Mouse (Mus musculus): ENCODE results near the gene Acd. TPM values are rescaled to one million over a fixed set of nuclear protein-coding genes. Genes with fewer than 3 reads are reported as not detected.

The Acd gene
- 39.2 TPM for polyA plus RNA-seq (2021)

- no peak for TF ChIP-seq CTCF (IDR thresholded peaks at IDR 0.05)
- ChIA-PET POLR2A (interaction anchor here (0.6 to 1.3 kb wide), 2 partner anchors 95 to 309 kb away, joined by 4 to 5 read pairs; no protein-coding TSS in a partner anchor), CTCF (interaction anchor here (1.0 kb wide), 1 partner anchor 33 kb away, joined by 3 read pairs; no protein-coding TSS in a partner anchor)
- ATAC-seq (peak; percentile 57), DNase-seq (ENCODE audit: low read depth, low spot score) (peak; percentile 78)
- in situ Hi-C loops (cut with MboI; ENCODE audit: low pct_unique_long_range_greater_than_20kb) = no loop called here
- no peaks in the 10 kb centered on the region for H3K27me3 ChIP-seq
Observed at GRCm38 (mm10) chr8:105700966-105701824, at the start of gene Acd, which contains the start of gene Pard6a. Gene Acd, minus strand, starts transcription at chr8:105701102. Gene Pard6a, plus strand, starts transcription at chr8:105701148.

GRCm38 (mm10) chr8:105750606-105751005 lies 49.7 kb upstream of the Acd start:
- ChIA-PET CTCF (interaction anchor here (1.2 kb wide), 1 partner anchor 84 kb away, joined by 3 read pairs; no protein-coding TSS in a partner anchor), POLR2A (interaction anchor here (0.6 kb wide), 2 partner anchors 18 to 22 kb away, joined by 3 to 5 read pairs; no protein-coding TSS in a partner anchor)
- no peak for TF ChIP-seq CTCF (IDR thresholded peaks at IDR 0.05)
- ATAC-seq (peak; percentile 72), DNase-seq (ENCODE audit: low read depth, low spot score) (peak; percentile 37)
- H3K27me3 ChIP-seq = no peaks in the 10 kb centered on the region
- in situ Hi-C loops (cut with MboI; ENCODE audit: low pct_unique_long_range_greater_than_20kb) = no loop called here

- in situ Hi-C loops (cut with MboI; ENCODE audit: low pct_unique_long_range_greater_than_20kb) = no loop called here
- H3K27me3 ChIP-seq = no peaks in the 10 kb centered on the region
- DNase-seq (ENCODE audit: low read depth, low spot score) (no peak), ATAC-seq (no peak)
- no peak for TF ChIP-seq CTCF (IDR thresholded peaks at IDR 0.05)
- ChIA-PET POLR2A (no interaction called here), CTCF (interaction anchor here (1.4 kb wide), 1 partner anchor 10 kb away, joined by 4 read pairs; no protein-coding TSS in a partner anchor)
Observed at GRCm38 (mm10) chr8:105743301-105743700, 42.4 kb upstream of the Acd start.

GRCm38 (mm10) chr8:105739216-105739615 lies 38.3 kb upstream of the Acd start:
- no peak for TF ChIP-seq CTCF (IDR thresholded peaks at IDR 0.05)
- ChIA-PET CTCF (interaction anchor here (0.7 kb wide), 1 partner anchor 10 kb away, joined by 3 read pairs; no protein-coding TSS in a partner anchor), POLR2A (no interaction called here)
- DNase-seq (ENCODE audit: low read depth, low spot score) = no peak
- no peaks in the 10 kb centered on the region for H3K27me3 ChIP-seq
- in situ Hi-C loops (cut with MboI; ENCODE audit: low pct_unique_long_range_greater_than_20kb) = no loop called here
- no peak for ATAC-seq

GRCm38 (mm10) chr8:105732186-105732585 lies 31.3 kb upstream of the Acd start:
- POLR2A ChIA-PET = no interaction called here
- no peaks in the 10 kb centered on the region for H3K27me3 ChIP-seq
- no peak for TF ChIP-seq CTCF (IDR thresholded peaks at IDR 0.05)
- CTCF ChIA-PET = interaction anchor here (0.9 to 1.3 kb wide), 2 partner anchors 9 to 18 kb away, joined by 3 to 5 read pairs; no protein-coding TSS in a partner anchor
- in situ Hi-C loops (cut with MboI; ENCODE audit: low pct_unique_long_range_greater_than_20kb) = no loop called here
- peak; percentile 73 for ATAC-seq
- DNase-seq (ENCODE audit: low read depth, low spot score) = no peak

- POLR2A ChIA-PET = no interaction called here
- CTCF ChIA-PET = interaction anchor here (2.1 kb wide), 1 partner anchor 11 kb away, joined by 5 read pairs; no protein-coding TSS in a partner anchor
- TF ChIP-seq CTCF (IDR thresholded peaks at IDR 0.05) = no peak
- no peaks in the 10 kb centered on the region for H3K27me3 ChIP-seq
- ATAC-seq (no peak), DNase-seq (ENCODE audit: low read depth, low spot score) (no peak)
- in situ Hi-C loops (cut with MboI; ENCODE audit: low pct_unique_long_range_greater_than_20kb) = no loop called here
Observed at GRCm38 (mm10) chr8:105727397-105728124, 26.7 kb upstream of the Acd start.

GRCm38 (mm10) chr8:105725726-105726125 lies 24.8 kb upstream of the Acd start:
- ATAC-seq = no peak
- no peak for DNase-seq (ENCODE audit: low read depth, low spot score)
- in situ Hi-C loops (cut with MboI; ENCODE audit: low pct_unique_long_range_greater_than_20kb) = no loop called here

GRCm38 (mm10) chr8:105722861-105723260 lies 22.0 kb upstream of the Acd start:
- H3K27me3 ChIP-seq = no peaks in the 10 kb centered on the region
- ChIA-PET CTCF (interaction anchor here (2.8 kb wide), 1 partner anchor 9 kb away, joined by 13 read pairs; no protein-coding TSS in a partner anchor), POLR2A (no interaction called here)
- no peak for DNase-seq (ENCODE audit: low read depth, low spot score)
- in situ Hi-C loops (cut with MboI; ENCODE audit: low pct_unique_long_range_greater_than_20kb) = no loop called here
- TF ChIP-seq CTCF (IDR thresholded peaks at IDR 0.05) = no peak
- ATAC-seq = no peak

More at GRCm38 (mm10) chr8:105725726-105726125, 24.8 kb upstream of the Acd start:
- TF ChIP-seq CTCF (IDR thresholded peaks at IDR 0.05) = no peak
- ChIA-PET CTCF (interaction anchor here (1.0 kb wide), 1 partner anchor 11 kb away, joined by 3 read pairs; no protein-coding TSS in a partner anchor), POLR2A (no interaction called here)
- no peaks in the 10 kb centered on the region for H3K27me3 ChIP-seq

GRCm38 (mm10) chr8:105719637-105720036 lies 18.7 kb upstream of the Acd start:
- POLR2A ChIA-PET = no interaction called here
- CTCF ChIA-PET = interaction anchor here (1.1 kb wide), 1 partner anchor 115 kb away, joined by 3 read pairs; no protein-coding TSS in a partner anchor
- DNase-seq (ENCODE audit: low read depth, low spot score) = no peak
- in situ Hi-C loops (cut with MboI; ENCODE audit: low pct_unique_long_range_greater_than_20kb) = loop anchor here (10.0 kb wide), 1 partner anchor 215 kb away; the partner anchor contains the start of genes Ctrl and Psmb10
- H3K27me3 ChIP-seq = no peaks in the 10 kb centered on the region
- ATAC-seq = no peak
- TF ChIP-seq CTCF (IDR thresholded peaks at IDR 0.05) = no peak

- DNase-seq (ENCODE audit: low read depth, low spot score) (no peak), ATAC-seq (no peak)
- in situ Hi-C loops (cut with MboI; ENCODE audit: low pct_unique_long_range_greater_than_20kb) = loop anchor here (10.0 kb wide), 1 partner anchor 218 kb away; the partner anchor contains the start of genes Ctrl and Psmb10
- CTCF ChIA-PET = interaction anchor here (2.7 to 3.8 kb wide), 3 partner anchors 56 to 75 kb away, joined by 14 to 40 read pairs (median 20); no protein-coding TSS in a partner anchor
- no peak for TF ChIP-seq CTCF (IDR thresholded peaks at IDR 0.05)
- POLR2A ChIA-PET = no interaction called here
- H3K27me3 ChIP-seq = no peaks in the 10 kb centered on the region
Observed at GRCm38 (mm10) chr8:105716302-105716945, 15.5 kb upstream of the Acd start.
